Mouse (Mus musculus) cerebellum, postnatal 25 days (tissue): ENCODE measurements at regions not wholly inside any gene's neighbourhood (a gene's known extent, or its start where the extent isn't known, plus 50 kb on each side); places are given as distances from the start of the nearest gene placed in this dataset.

ENCODE experiments used
- DNase-seq, 2 experiments: peaks; one replicate each; pipeline ENCODE4 v3.0.0; 2021; ENCODE audit warnings: mixed read lengths in 2 of 2

- no peak for DNase-seq
Measured at GRCm38 (mm10) chr3:6532366-6532765, 87.9 kb downstream of the 1700008P02Rik start.

- DNase-seq = no peak
Measured at GRCm38 (mm10) chr3:6525987-6526386, 94.3 kb downstream of the 1700008P02Rik start.

- no peak for DNase-seq
Measured at GRCm38 (mm10) chr3:6525173-6525572, 95.1 kb downstream of the 1700008P02Rik start.

- DNase-seq = peak in 1 of 2 experiments; percentile 1
Measured at GRCm38 (mm10) chr3:6511351-6511750, 108.9 kb downstream of the 1700008P02Rik start.

GRCm38 (mm10) chr3:6504136-6504535 lies 116.1 kb downstream of the 1700008P02Rik start:
- DNase-seq = no peak

GRCm38 (mm10) chr3:6484041-6484440 lies 136.2 kb downstream of the 1700008P02Rik start:
- DNase-seq = peak; percentile 4 to 15

- no peak for DNase-seq
Measured at GRCm38 (mm10) chr3:6481610-6482009, 138.6 kb downstream of the 1700008P02Rik start.
